Mouse (Mus musculus) forelimb bud, embryonic 11.5 days (tissue): ENCODE results near the gene Arfip2.
A peak's percentile ranks its signal among the peaks of the same experiment; 100 is the strongest.

Experiments used
- DNase-seq: peaks from one replicate; pipeline ENCODE4 v3.0.0-alpha.2; 2012; ENCODE audit warnings: low read depth, low spot score

The Arfip2 gene

GRCm38 (mm10) chr7:105614400-105614799, 25.8 kb downstream of the Arfip2 start:
- no peak for DNase-seq

GRCm38 (mm10) chr7:105611767-105612166, 28.4 kb downstream of the Arfip2 start:
- no peak for DNase-seq

GRCm38 (mm10) chr7:105608467-105608866, 31.7 kb downstream of the Arfip2 start:
- DNase-seq: no peak

- peak; percentile 70 for DNase-seq
Measured at GRCm38 (mm10) chr7:105602860-105603623, 37.2 kb downstream of the Arfip2 start.

- DNase-seq: no peak
Measured at GRCm38 (mm10) chr7:105590097-105590496, 50.1 kb downstream of the Arfip2 start.

- no peak for DNase-seq
Measured at GRCm38 (mm10) chr7:105588325-105588912, 51.8 kb downstream of the Arfip2 start.
